Mouse (Mus musculus) intestine, embryonic 15.5 days (tissue): ENCODE measurements around the gene Gbp7. TPM values are rescaled to one million over a fixed set of nuclear protein-coding genes. Genes with fewer than 3 reads are reported as not detected.
"Not testable (repeated sequence)": the region's sequence is repeated elsewhere in the genome, so short reads cannot be mapped to it uniquely, and the experiment has no call there.

Experiments
- ATAC-seq: fragments of 200-750 bp; cut with Nextera tagmentation; 2 replicates; pipeline ENCODE4 v1.8.0; 2017; ENCODE audit warnings: moderate TSS enrichment, moderate library complexity
- H3K27ac ChIP-seq: fragments of 300-500 bp; sonication (generic); 2 replicates; pipeline ENCODE4 v1.5.1; 2015; ENCODE audit warnings: mild to moderate bottlenecking, inconsistent platforms
- H3K27me3 ChIP-seq: fragments of 300-500 bp; sonication (generic); replicated peaks from 2 replicates; pipeline ENCODE4 v1.6.1; 2015; ENCODE audit warnings: inconsistent platforms
- H3K36me3 ChIP-seq: fragments of 300-500 bp; sonication (generic); 2 replicates; pipeline ENCODE4 v1.6.1; 2015; ENCODE audit warnings: inconsistent platforms
- H3K4me1 ChIP-seq: fragments of 300-500 bp; sonication (generic); replicated peaks from 2 replicates; pipeline ENCODE4 v1.6.1; 2015; ENCODE audit warnings: inconsistent platforms
- H3K4me2 ChIP-seq: fragments of 300-500 bp; sonication (generic); replicated peaks from 2 replicates; pipeline ENCODE4 v1.6.1; 2015; ENCODE audit warnings: mild to moderate bottlenecking, inconsistent platforms
- H3K4me3 ChIP-seq: fragments of 300-500 bp; sonication (generic); replicated peaks from 2 replicates; pipeline ENCODE4 v1.5.1; 2015; ENCODE audit warnings: inconsistent platforms
- H3K9ac ChIP-seq: fragments of 300-500 bp; sonication (generic); 2 replicates; pipeline ENCODE4 v1.6.1; 2015; ENCODE audit warnings: inconsistent platforms
- H3K9me3 ChIP-seq: fragments of 300-500 bp; sonication (generic); 2 replicates; pipeline ENCODE4 v1.6.1; 2016; ENCODE audit warnings: inconsistent platforms
- WGBS: fragments of 180-500 bp; shearing (Covaris S2); methylation state at CpG from one replicate; pipeline ENCODE4 v1.1.7; 2015; 5-methylcytosine and 5-hydroxymethylcytosine counted together
- polyA plus RNA-seq: library from polyadenylated mRNA; unstranded; fragments of >200 nt; fragmentation: Nextera tagmentation; extraction: Ambion mirVana; gene quantifications from 2 replicates; pipeline ENCODE4 v1.2.1, GENCODE M21; 2015

Gbp7 gene
- polyA plus RNA-seq, 1 experiment from 2014 or later, result 7.2 TPM

GRCm38 (mm10) chr3:142535667-142536066 is 5.5 kb downstream of the Gbp7 start:
- 81% methylated on average over 1 of the region's 1 CpGs for WGBS
- H3K4me3 ChIP-seq, result no peak overlapping the region

GRCm38 (mm10) chr3:142541391-142541790 is 11.2 kb downstream of the Gbp7 start:
- Histone ChIP-seq H3K36me3 (no peaks in the 10 kb centered on the region), H3K27me3 (no peaks in the 10 kb centered on the region), H3K4me3 (no peak overlapping the region), H3K4me1 (no peaks in the 10 kb centered on the region), H3K9me3 (no peaks in the 10 kb centered on the region), H3K9ac (no peak overlapping the region), H3K4me2 (no peak overlapping the region), H3K27ac (no peak overlapping the region)
- 84% methylated on average over 6 of the region's 6 CpGs for WGBS
- ATAC-seq, result no peak

More at GRCm38 (mm10) chr3:142535667-142536066, 5.5 kb downstream of the Gbp7 start:
- Histone ChIP-seq H3K9ac (no peak overlapping the region), H3K9me3 (no peaks in the 10 kb centered on the region), H3K4me1 (no peaks in the 10 kb centered on the region), H3K4me2 (no peak overlapping the region), H3K36me3 (no peaks in the 10 kb centered on the region), H3K27ac (no peak overlapping the region), H3K27me3 (no peaks in the 10 kb centered on the region)
- no peak for ATAC-seq

- ATAC-seq, H3K27me3 ChIP-seq: not testable (repeated sequence)
- WGBS, result 88% methylated on average over 12 of the region's 12 CpGs
Observed at GRCm38 (mm10) chr3:142542776-142543175, 12.6 kb downstream of the Gbp7 start.

GRCm38 (mm10) chr3:142546690-142547089 is 16.5 kb downstream of the Gbp7 start:
- no peaks in the 10 kb centered on the region for H3K4me1 ChIP-seq
- no peak overlapping the region for H3K4me2 ChIP-seq
- no peak overlapping the region for H3K9ac ChIP-seq
- no peaks in the 10 kb centered on the region for H3K27me3 ChIP-seq
- no peaks in the 10 kb centered on the region for H3K9me3 ChIP-seq
- H3K36me3 ChIP-seq, result no peaks in the 10 kb centered on the region
- H3K4me3 ChIP-seq, result no peak overlapping the region
- WGBS, result 83% methylated on average over 3 of the region's 3 CpGs
- H3K27ac ChIP-seq, result no peak overlapping the region
- no peak for ATAC-seq

More at GRCm38 (mm10) chr3:142542776-142543175, 12.6 kb downstream of the Gbp7 start:
- not testable (repeated sequence) for H3K9ac ChIP-seq, H3K4me1 ChIP-seq, H3K4me3 ChIP-seq, H3K36me3 ChIP-seq, H3K27ac ChIP-seq, H3K4me2 ChIP-seq, H3K9me3 ChIP-seq

- H3K4me3 ChIP-seq, result no peak overlapping the region
- H3K36me3 ChIP-seq, result no peaks in the 10 kb centered on the region
- H3K27me3 ChIP-seq, result no peaks in the 10 kb centered on the region
- H3K9ac ChIP-seq, result no peak overlapping the region
- 91% methylated on average over 3 of the region's 3 CpGs for WGBS
- H3K27ac ChIP-seq, result no peak overlapping the region
- H3K4me2 ChIP-seq, result no peak overlapping the region
- no peaks in the 10 kb centered on the region for H3K4me1 ChIP-seq
- H3K9me3 ChIP-seq, result no peaks in the 10 kb centered on the region
- ATAC-seq, result no peak
Observed at GRCm38 (mm10) chr3:142550052-142550676, 20.0 kb downstream of the Gbp7 start.

- H3K27ac ChIP-seq, result no peak overlapping the region
- H3K27me3 ChIP-seq, result no peaks in the 10 kb centered on the region
- no peaks in the 10 kb centered on the region for H3K9me3 ChIP-seq
- H3K9ac ChIP-seq, result no peak overlapping the region
- no peak for ATAC-seq
- H3K36me3 ChIP-seq, result no peaks in the 10 kb centered on the region
- 74% methylated on average over 1 of the region's 1 CpGs for WGBS
- no peak overlapping the region for H3K4me3 ChIP-seq
- no peaks in the 10 kb centered on the region for H3K4me1 ChIP-seq
- H3K4me2 ChIP-seq, result no peak overlapping the region
Observed at GRCm38 (mm10) chr3:142554601-142555000, 24.5 kb downstream of the Gbp7 start.

- Histone ChIP-seq H3K27ac (no peak overlapping the region), H3K4me2 (no peak overlapping the region), H3K27me3 (no peaks in the 10 kb centered on the region), H3K4me3 (no peak overlapping the region), H3K4me1 (no peaks in the 10 kb centered on the region), H3K9me3 (no peaks in the 10 kb centered on the region), H3K36me3 (no peaks in the 10 kb centered on the region), H3K9ac (no peak overlapping the region)
- no peak for ATAC-seq
- 87% methylated on average over 11 of the region's 11 CpGs for WGBS
Observed at GRCm38 (mm10) chr3:142555623-142556022, 25.5 kb downstream of the Gbp7 start.

- H3K4me3 ChIP-seq, result peak within 1 kb of the TSS; percentile 35
- H3K27me3 ChIP-seq, result no peaks in the 10 kb centered on the region
- no peaks in the 10 kb centered on the region for H3K36me3 ChIP-seq
- no peaks in the 10 kb centered on the region for H3K9me3 ChIP-seq
- H3K4me2 ChIP-seq, result peak within 1 kb of the TSS; percentile 63
- no peak within 1 kb of the TSS for H3K27ac ChIP-seq
- no peaks in the 10 kb centered on the region for H3K4me1 ChIP-seq
- peak within 1 kb of the TSS; percentile 30; the same call in 1 of the 2 replicates for H3K9ac ChIP-seq
- 38% methylated on average over 3 of the region's 3 CpGs for WGBS
- 0 out of 2 replicates have a peak, but pooled peaks have one; percentile 20 for ATAC-seq
Observed at GRCm38 (mm10) chr3:142559632-142560228, 29.6 kb downstream of the Gbp7 start, which contains the start of gene Gbp3. Gbp3 (plus strand) TSS chr3:142560026.

GRCm38 (mm10) chr3:142560296-142560948 is 30.3 kb downstream of the Gbp7 start:
- Histone ChIP-seq H3K9me3 (no peaks in the 10 kb centered on the region), H3K9ac (peak overlapping the region; percentile 30; the same call in 1 of the 2 replicates), H3K27me3 (no peaks in the 10 kb centered on the region), H3K27ac (no peak overlapping the region), H3K4me1 (no peaks in the 10 kb centered on the region), H3K36me3 (no peaks in the 10 kb centered on the region), H3K4me3 (peak overlapping the region; percentile 35), H3K4me2 (peak overlapping the region; percentile 63)
- ATAC-seq, result peak; percentile 79
- WGBS, result 13% methylated on average over 12 of the region's 12 CpGs

GRCm38 (mm10) chr3:142561045-142561646 is 31.0 kb downstream of the Gbp7 start:
- Histone ChIP-seq H3K4me1 (no peaks in the 10 kb centered on the region), H3K27me3 (no peaks in the 10 kb centered on the region), H3K9me3 (no peaks in the 10 kb centered on the region), H3K9ac (no peak overlapping the region), H3K4me3 (no peak overlapping the region), H3K27ac (no peak overlapping the region), H3K4me2 (no peak overlapping the region; the same call in 1 of the 2 replicates), H3K36me3 (no peaks in the 10 kb centered on the region)
- ATAC-seq, result 0 out of 2 replicates have a peak, but pooled peaks have one; percentile 10
- 85% methylated on average over 14 of the region's 14 CpGs for WGBS

- Histone ChIP-seq H3K4me2 (no peak overlapping the region), H3K36me3 (no peaks in the 10 kb centered on the region), H3K27me3 (no peaks in the 10 kb centered on the region), H3K4me3 (no peak overlapping the region), H3K9me3 (no peaks in the 10 kb centered on the region), H3K27ac (no peak overlapping the region), H3K9ac (no peak overlapping the region), H3K4me1 (no peaks in the 10 kb centered on the region)
- ATAC-seq, result no peak
- WGBS, result 79% methylated on average over 7 of the region's 7 CpGs
Observed at GRCm38 (mm10) chr3:142561666-142562065, 31.5 kb downstream of the Gbp7 start.

- not testable (repeated sequence) for ATAC-seq, H3K9ac ChIP-seq, H3K27ac ChIP-seq, H3K4me2 ChIP-seq, H3K4me1 ChIP-seq, H3K36me3 ChIP-seq, H3K9me3 ChIP-seq, H3K27me3 ChIP-seq, H3K4me3 ChIP-seq
- WGBS, result 65% methylated on average over 5 of the region's 5 CpGs
Observed at GRCm38 (mm10) chr3:142567490-142567889, 37.3 kb downstream of the Gbp7 start.
